Mouse (Mus musculus): ENCODE measurements at regions not wholly inside any gene's neighbourhood (a gene's known extent, or its start where the extent isn't known, plus 50 kb on each side); places are given as distances from the start of the nearest gene placed in this dataset.

- H3K9ac ChIP-seq, result no peak overlapping the region
- 68% methylated on average over 3 of the region's 3 CpGs for WGBS
- peaks cover 5% of the 10 kb centered on the region; the same call in 1 of the 2 replicates for H3K27me3 ChIP-seq
- no peak overlapping the region for H3K4me3 ChIP-seq
- H3K4me1 ChIP-seq, result no peaks in the 10 kb centered on the region
- H3K4me2 ChIP-seq, result no peak overlapping the region
- ATAC-seq, result no peak
- no peaks in the 10 kb centered on the region for H3K9me3 ChIP-seq (replicated peaks)
- H3K27ac ChIP-seq, result no peak overlapping the region
- H3K36me3 ChIP-seq (ENCODE audit: poor library complexity, severe bottlenecking), result no peaks in the 10 kb centered on the region
Measured at GRCm38 (mm10) chr13:71365261-71365660, 523.6 kb upstream of the Adamts16 start.

DNA sequence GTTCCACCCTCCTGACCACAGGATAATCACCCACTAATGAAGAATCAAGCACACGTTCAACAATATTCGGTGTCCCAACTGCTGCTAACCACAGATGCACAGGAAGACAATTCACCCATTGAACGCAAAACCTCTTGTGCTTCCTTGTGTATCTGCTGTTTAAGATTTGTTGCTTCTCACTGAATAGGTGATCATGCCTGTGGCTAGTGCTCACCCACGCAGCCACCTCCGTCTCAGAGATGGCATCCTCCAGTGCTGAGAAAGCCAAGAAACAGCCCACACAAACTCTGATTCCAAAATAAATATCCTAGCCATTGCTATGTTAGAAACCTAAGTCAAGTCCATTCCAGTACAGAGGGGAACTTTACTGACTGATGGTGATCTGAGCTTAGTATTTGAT is 520.7 kb upstream of the Adamts16 start:
- Histone ChIP-seq H3K27ac (no peak overlapping the region), H3K9ac (no peak overlapping the region), H3K4me1 (no peaks in the 10 kb centered on the region), H3K4me3 (no peak overlapping the region), H3K9me3 (replicated peaks) (no peaks in the 10 kb centered on the region), H3K36me3 (ENCODE audit: poor library complexity, severe bottlenecking) (no peaks in the 10 kb centered on the region), H3K27me3 (peaks cover 6% of the 10 kb centered on the region), H3K4me2 (no peak overlapping the region)
- 82% methylated on average over 5 of the region's 5 CpGs for WGBS
- no peak for ATAC-seq

GRCm38 (mm10) chr13:71359112-71359511 is 517.5 kb upstream of the Adamts16 start:
- no peak for ATAC-seq
- no peaks in the 10 kb centered on the region for H3K9me3 ChIP-seq (replicated peaks)
- no peaks in the 10 kb centered on the region for H3K36me3 ChIP-seq (ENCODE audit: poor library complexity, severe bottlenecking)
- H3K9ac ChIP-seq, result no peak overlapping the region
- H3K27ac ChIP-seq, result no peak overlapping the region
- H3K4me2 ChIP-seq, result no peak overlapping the region
- H3K4me3 ChIP-seq, result no peak overlapping the region
- H3K27me3 ChIP-seq, result peaks cover 24% of the 10 kb centered on the region
- H3K4me1 ChIP-seq, result no peaks in the 10 kb centered on the region
- 89% methylated on average over 11 of the region's 11 CpGs for WGBS

GRCm38 (mm10) chr13:71350787-71351186 is 509.2 kb upstream of the Adamts16 start:
- Histone ChIP-seq H3K4me3 (no peak overlapping the region), H3K9me3 (replicated peaks) (no peaks in the 10 kb centered on the region), H3K27me3 (peaks cover 30% of the 10 kb centered on the region), H3K4me1 (peaks cover 4% of the 10 kb centered on the region; the same call in 1 of the 2 replicates), H3K9ac (no peak overlapping the region), H3K27ac (no peak overlapping the region), H3K36me3 (ENCODE audit: poor library complexity, severe bottlenecking) (no peaks in the 10 kb centered on the region), H3K4me2 (no peak overlapping the region)
- ATAC-seq, result 0 out of 2 replicates have a peak, but pooled peaks have one; percentile 53
- WGBS, result 36% methylated on average over 7 of the region's 7 CpGs

- peaks cover 13% of the 10 kb centered on the region; the same call in 1 of the 2 replicates for H3K4me1 ChIP-seq
- H3K36me3 ChIP-seq (ENCODE audit: poor library complexity, severe bottlenecking), result no peaks in the 10 kb centered on the region
- no peak overlapping the region for H3K4me2 ChIP-seq
- no peak overlapping the region for H3K9ac ChIP-seq
- WGBS, result 85% methylated on average over 1 of the region's 1 CpGs
- H3K27ac ChIP-seq, result no peak overlapping the region
- H3K4me3 ChIP-seq, result no peak overlapping the region
- ATAC-seq, result no peak
- peaks cover 23% of the 10 kb centered on the region; the same call in 1 of the 2 replicates for H3K27me3 ChIP-seq
- H3K9me3 ChIP-seq (replicated peaks), result no peaks in the 10 kb centered on the region
Measured at GRCm38 (mm10) chr13:71342921-71343320, 501.3 kb upstream of the Adamts16 start.

DNA sequence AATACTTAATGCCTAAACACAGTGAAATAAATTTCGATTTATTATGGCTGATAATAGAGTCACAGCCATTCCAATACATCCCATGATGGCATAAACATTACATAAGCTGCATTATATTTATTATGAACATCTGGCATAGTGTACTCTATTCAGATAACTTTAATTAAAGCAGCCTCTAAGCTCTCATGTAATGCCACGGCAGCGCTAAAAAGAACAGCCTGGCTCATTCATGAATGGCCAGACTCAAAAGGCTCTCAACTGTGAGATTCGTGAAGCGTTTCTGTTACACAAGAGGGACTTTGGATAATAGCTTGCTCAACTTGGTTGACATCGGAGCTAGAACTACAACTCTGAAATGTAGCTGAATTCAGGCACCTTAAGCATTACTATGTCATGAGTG is 497.1 kb upstream of the Adamts16 start:
- Histone ChIP-seq H3K9me3 (replicated peaks) (no peaks in the 10 kb centered on the region), H3K27me3 (peaks cover 29% of the 10 kb centered on the region), H3K4me1 (peaks cover 13% of the 10 kb centered on the region; the same call in 1 of the 2 replicates), H3K4me3 (no peak overlapping the region), H3K4me2 (no peak overlapping the region), H3K36me3 (ENCODE audit: poor library complexity, severe bottlenecking) (no peaks in the 10 kb centered on the region), H3K27ac (no peak overlapping the region), H3K9ac (no peak overlapping the region)
- WGBS, result 13% methylated on average over 6 of the region's 6 CpGs
- ATAC-seq, result peak; percentile 68; the same call in 1 of the 2 replicates

DNA sequence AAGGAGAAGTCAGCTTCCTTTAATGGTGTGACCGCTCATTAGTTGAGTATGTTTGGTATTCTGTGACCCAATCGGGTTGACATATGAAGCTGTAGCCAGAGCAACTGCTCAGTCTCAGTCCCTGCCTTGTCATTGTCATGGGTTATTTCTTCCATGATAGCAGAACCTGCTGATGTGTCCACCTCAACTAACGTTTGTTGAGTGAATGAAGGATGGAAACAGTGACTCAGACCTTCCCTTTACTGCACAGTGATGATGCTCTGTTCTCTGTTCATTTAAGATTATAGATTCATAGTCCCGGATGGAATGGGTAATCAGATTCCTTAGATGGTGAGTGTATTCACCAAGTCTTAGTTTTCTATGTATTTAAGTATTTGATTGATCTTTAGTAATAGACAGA is 493.3 kb upstream of the Adamts16 start:
- 89% methylated on average over 4 of the region's 4 CpGs for WGBS
- no peaks in the 10 kb centered on the region for H3K9me3 ChIP-seq (replicated peaks)
- H3K9ac ChIP-seq, result no peak overlapping the region
- H3K36me3 ChIP-seq (ENCODE audit: poor library complexity, severe bottlenecking), result no peaks in the 10 kb centered on the region
- H3K4me2 ChIP-seq, result no peak overlapping the region
- no peak overlapping the region for H3K4me3 ChIP-seq
- no peak overlapping the region for H3K27ac ChIP-seq
- H3K4me1 ChIP-seq, result peaks cover 21% of the 10 kb centered on the region
- ATAC-seq, result no peak
- H3K27me3 ChIP-seq, result peaks cover 24% of the 10 kb centered on the region

GRCm38 (mm10) chr13:71333146-71333545 is 491.5 kb upstream of the Adamts16 start:
- no peak overlapping the region for H3K4me2 ChIP-seq
- no peaks in the 10 kb centered on the region for H3K36me3 ChIP-seq (ENCODE audit: poor library complexity, severe bottlenecking)
- no peaks in the 10 kb centered on the region for H3K9me3 ChIP-seq (replicated peaks)
- no peak overlapping the region for H3K4me3 ChIP-seq
- WGBS, result 91% methylated on average over 4 of the region's 4 CpGs
- H3K4me1 ChIP-seq, result peaks cover 10% of the 10 kb centered on the region
- no peak overlapping the region for H3K27ac ChIP-seq
- H3K9ac ChIP-seq, result no peak overlapping the region
- no peak for ATAC-seq
- peaks cover 22% of the 10 kb centered on the region for H3K27me3 ChIP-seq

DNA sequence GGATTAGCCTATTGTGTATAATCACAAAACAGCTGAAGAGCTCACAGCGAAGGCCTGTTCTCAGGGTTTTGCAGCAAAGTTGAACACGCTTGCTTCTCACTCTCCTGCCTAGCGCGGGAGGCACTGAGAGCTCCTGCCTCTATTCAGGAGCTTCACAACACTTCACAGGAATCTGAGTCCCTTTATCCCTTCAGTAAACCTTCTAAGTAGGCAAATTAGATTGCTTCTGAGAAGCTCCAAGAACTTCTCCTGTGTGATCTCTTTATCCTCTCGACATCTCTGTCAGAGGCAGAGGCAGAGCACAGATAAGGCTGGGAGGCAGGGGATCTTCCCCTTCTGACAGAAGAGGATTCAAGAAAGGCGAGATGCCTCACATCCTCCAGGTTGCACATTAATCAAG is 488.7 kb upstream of the Adamts16 start:
- Histone ChIP-seq H3K4me2 (no peak overlapping the region), H3K4me3 (no peak overlapping the region), H3K9ac (no peak overlapping the region), H3K36me3 (ENCODE audit: poor library complexity, severe bottlenecking) (no peaks in the 10 kb centered on the region), H3K27ac (no peak overlapping the region), H3K4me1 (peaks cover 9% of the 10 kb centered on the region), H3K9me3 (replicated peaks) (no peaks in the 10 kb centered on the region), H3K27me3 (peaks cover 16% of the 10 kb centered on the region)
- ATAC-seq, result no peak
- 8% methylated on average over 6 of the region's 6 CpGs for WGBS

- no peak for ATAC-seq
- Histone ChIP-seq H3K4me1 (peaks cover 9% of the 10 kb centered on the region), H3K27ac (no peak overlapping the region), H3K27me3 (peaks cover 16% of the 10 kb centered on the region), H3K4me3 (no peak overlapping the region), H3K36me3 (ENCODE audit: poor library complexity, severe bottlenecking) (no peaks in the 10 kb centered on the region), H3K9ac (no peak overlapping the region), H3K4me2 (no peak overlapping the region), H3K9me3 (replicated peaks) (no peaks in the 10 kb centered on the region)
- 80% methylated on average over 4 of the region's 4 CpGs for WGBS
Measured at GRCm38 (mm10) chr13:71327802-71328753, 486.5 kb upstream of the Adamts16 start.

DNA sequence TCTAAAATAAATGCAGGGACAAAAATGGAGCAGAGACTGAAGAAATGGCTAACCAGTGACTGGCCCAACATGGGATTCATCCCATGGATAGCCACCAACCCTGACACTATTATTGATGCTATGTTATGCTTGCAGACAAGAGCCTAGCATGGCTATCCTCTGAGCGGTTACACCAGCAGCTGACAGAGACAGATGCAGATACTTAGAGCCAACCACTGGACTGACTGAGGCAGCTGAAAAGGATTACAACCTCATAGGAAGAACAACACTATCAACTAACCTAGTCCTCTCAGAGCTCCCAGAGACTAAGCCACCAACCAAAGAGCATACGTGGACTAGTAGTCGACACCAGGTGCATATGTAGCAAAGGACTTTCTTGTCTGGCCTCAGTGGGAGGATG is 478.9 kb upstream of the Adamts16 start:
- no peaks in the 10 kb centered on the region for H3K36me3 ChIP-seq (ENCODE audit: poor library complexity, severe bottlenecking)
- H3K4me3 ChIP-seq, result no peak overlapping the region
- ATAC-seq, result no peak
- H3K4me2 ChIP-seq, result no peak overlapping the region
- H3K9ac ChIP-seq, result no peak overlapping the region
- H3K27ac ChIP-seq, result no peak overlapping the region
- WGBS, result 94% methylated on average over 3 of the region's 3 CpGs
- H3K4me1 ChIP-seq, result no peaks in the 10 kb centered on the region
- no peaks in the 10 kb centered on the region for H3K27me3 ChIP-seq
- no peaks in the 10 kb centered on the region for H3K9me3 ChIP-seq (replicated peaks)

DNA sequence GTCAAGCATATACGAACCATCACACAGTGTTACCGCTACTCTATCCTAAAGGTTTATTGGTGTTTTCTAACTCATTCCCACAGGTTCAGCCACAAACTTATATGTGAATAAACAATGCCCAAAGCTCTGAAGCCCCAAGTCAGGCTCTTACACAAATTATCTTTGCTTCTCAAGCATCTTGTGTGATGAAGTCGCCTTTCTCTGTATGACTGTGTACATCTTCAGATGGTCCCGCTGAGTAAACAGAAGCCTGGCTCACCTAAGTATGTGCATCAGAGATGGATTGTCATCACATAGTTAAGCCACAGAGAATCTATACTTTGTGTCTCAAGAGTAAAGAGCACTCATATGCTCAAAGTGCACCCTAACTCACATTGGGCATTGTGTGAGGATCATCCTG is 462.3 kb upstream of the Adamts16 start:
- H3K4me1 ChIP-seq, result no peaks in the 10 kb centered on the region
- WGBS, result 95% methylated on average over 4 of the region's 4 CpGs

More for the DNA sequence above, 462.3 kb upstream of the Adamts16 start:
- H3K9me3 ChIP-seq (replicated peaks), result no peaks in the 10 kb centered on the region
- no peak overlapping the region for H3K27ac ChIP-seq
- H3K4me2 ChIP-seq, result no peak overlapping the region
- no peaks in the 10 kb centered on the region for H3K36me3 ChIP-seq (ENCODE audit: poor library complexity, severe bottlenecking)
- H3K27me3 ChIP-seq, result no peaks in the 10 kb centered on the region
- H3K4me3 ChIP-seq, result no peak overlapping the region
- no peak for ATAC-seq
- no peak overlapping the region for H3K9ac ChIP-seq
